Mouse (Mus musculus): ENCODE data around the gene Smarca2. TPM values are rescaled to one million over a fixed set of nuclear protein-coding genes. Genes with fewer than 3 reads are reported as not detected.

Gene Smarca2
- total RNA-seq, 2 experiments from 2014 or later, result 280 to 296 TPM

DNA sequence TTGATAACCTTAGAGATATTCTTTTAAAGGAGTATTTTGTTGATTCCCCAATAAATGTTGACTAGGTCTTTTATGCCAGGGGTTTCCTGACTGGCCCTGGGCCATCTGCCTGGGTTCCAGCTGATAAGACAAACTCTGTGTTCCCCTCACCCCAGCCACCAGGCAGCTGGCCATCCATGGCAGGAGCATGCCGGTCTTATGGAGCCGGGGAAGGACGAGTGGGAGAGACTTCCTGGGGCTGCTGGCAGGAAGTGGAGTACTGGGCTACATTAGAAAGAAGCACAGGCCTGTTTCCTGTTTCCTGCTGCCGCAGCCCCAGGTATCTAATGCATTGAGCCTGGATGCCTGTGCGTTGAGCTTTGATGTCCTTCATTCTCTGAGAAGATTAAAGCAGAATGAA, 102.1 kb downstream of the Smarca2 start:
- Histone ChIP-seq H3K4me3 (no peak overlapping the region), H3K27ac (no peak overlapping the region)
- intact Hi-C loops (cut with DNase I), result no loop called here
- TF ChIP-seq CTCF (IDR thresholded peaks at IDR 0.05), result no peak
- DNase-seq (ENCODE audit: extremely low spot score in 1 of 2, low spot score in 2 of 2), result no peak

DNA sequence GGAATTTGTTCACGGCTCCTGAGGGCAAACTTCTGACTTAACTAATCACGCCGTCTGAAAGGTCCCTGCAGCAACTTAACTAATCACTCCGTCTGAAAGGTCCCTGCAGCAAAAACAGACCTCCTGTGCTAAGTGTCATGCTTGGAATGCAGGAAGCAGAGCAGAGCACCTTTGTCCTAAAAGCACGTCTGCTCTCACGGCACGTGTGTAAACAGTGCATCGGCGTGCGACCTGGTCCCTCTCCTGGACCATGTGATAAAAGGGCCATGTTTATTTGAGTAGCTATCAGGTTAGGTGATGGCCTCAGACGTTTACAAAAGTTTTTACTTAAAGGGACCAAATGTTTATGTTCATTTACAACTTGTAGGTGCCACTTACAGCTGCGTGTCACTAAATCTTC, 104.2 kb downstream of the Smarca2 start:
- intact Hi-C loops (cut with DNase I), result no loop called here
- Histone ChIP-seq H3K27ac (no peak overlapping the region), H3K4me3 (no peak overlapping the region)
- TF ChIP-seq CTCF (IDR thresholded peaks at IDR 0.05), result no peak
- no peak for DNase-seq (ENCODE audit: extremely low spot score in 1 of 2, low spot score in 2 of 2)

DNA sequence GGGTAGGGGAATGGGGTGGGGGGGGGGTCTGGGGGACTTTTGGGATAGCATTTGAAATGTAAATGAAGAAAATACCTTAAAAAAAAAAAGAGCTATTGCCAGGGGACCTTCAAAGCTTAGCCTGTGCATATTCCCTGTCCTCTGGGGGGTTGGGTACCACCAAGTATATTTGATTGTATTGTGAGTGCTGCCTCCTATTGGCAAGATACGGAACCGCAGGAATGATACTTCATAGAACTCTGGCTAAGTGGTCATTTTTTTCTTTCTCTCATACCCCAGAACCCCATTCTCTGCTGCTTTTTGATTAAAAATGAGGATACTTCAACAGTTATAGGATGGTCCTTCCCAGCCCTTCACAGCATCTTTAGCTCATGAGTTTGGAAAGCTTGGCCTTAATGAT, 106.4 kb downstream of the Smarca2 start:
- no peak overlapping the region for H3K4me3 ChIP-seq
- peak; percentile 53 for TF ChIP-seq CTCF (IDR thresholded peaks at IDR 0.05)
- no peak for DNase-seq (ENCODE audit: extremely low spot score in 1 of 2, low spot score in 2 of 2)
- intact Hi-C loops (cut with DNase I), result no loop called here
- H3K27ac ChIP-seq, result no peak overlapping the region

DNA sequence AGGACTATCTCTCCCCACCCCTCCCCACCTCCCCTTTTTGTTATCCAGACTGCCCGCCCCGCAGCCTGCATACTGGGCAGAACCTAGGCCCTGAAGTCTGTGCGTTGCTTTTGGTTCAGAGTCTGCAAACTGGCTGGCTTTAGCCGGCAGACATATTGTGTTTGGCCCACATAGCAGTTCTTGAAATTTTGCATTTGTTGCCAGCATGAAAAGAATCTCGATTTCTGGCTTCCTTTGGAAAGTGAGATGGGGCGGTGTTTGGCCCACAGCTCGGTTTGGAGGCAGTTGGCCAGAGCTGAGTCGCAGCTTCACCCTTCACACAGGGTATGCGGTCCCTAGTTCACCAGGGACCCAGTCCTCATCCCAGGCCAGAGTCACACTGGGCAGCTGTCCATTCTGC, 111.4 kb downstream of the Smarca2 start:
- TF ChIP-seq CTCF (IDR thresholded peaks at IDR 0.05), result no peak
- intact Hi-C loops (cut with DNase I), result no loop called here
- H3K4me3 ChIP-seq, result no peak overlapping the region
- DNase-seq (ENCODE audit: extremely low spot score in 1 of 2, low spot score in 2 of 2), result no peak
- peak overlapping the region; percentile 50 for H3K27ac ChIP-seq

DNA sequence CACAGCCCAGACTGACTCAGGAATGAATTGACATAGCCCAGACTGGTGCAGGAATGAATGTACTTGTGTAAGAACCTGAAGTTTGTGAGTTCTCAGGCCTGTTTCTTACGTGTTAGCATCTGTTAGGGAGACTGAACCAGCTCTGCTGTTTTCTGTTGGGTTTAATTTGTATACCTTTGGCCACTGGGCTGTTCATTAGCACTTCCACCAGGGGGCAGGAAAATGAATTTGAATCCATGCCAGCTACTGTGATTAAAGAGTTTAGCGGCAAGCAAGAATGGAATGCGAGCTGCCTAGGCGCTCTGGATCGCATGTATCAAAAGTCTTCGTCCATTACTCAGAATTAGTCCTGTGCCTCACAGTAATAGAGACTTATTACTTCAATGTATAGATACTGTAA, 113.4 kb downstream of the Smarca2 start:
- Histone ChIP-seq H3K4me3 (no peak overlapping the region), H3K27ac (no peak overlapping the region)
- peak in 1 of 2 experiments; percentile 45 for DNase-seq (ENCODE audit: extremely low spot score in 1 of 2, low spot score in 2 of 2)
- TF ChIP-seq CTCF (IDR thresholded peaks at IDR 0.05), result peak; percentile 72
- intact Hi-C loops (cut with DNase I), result no loop called here

DNA sequence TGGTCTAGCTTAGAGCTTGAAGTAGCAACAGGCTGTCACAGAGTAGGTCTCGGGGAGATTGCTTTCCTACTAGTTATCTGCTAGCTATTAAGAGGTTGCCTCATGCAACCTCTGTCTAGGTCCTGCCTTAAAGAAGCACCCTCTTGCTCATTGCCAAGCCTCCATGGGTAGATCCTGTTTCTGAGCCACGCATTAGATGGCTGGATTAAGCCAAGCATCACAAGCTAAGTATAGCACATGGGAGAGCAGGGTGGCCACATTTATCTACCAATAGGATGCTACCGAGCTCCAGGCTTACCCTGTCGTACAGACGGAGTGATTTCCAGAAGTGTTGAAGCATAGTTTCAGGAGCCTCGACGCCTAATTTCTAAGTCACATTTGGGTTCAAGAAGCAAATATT, 114.3 kb downstream of the Smarca2 start:
- TF ChIP-seq CTCF (IDR thresholded peaks at IDR 0.05), result no peak
- no peak overlapping the region for H3K4me3 ChIP-seq
- no peak for DNase-seq (ENCODE audit: extremely low spot score in 1 of 2, low spot score in 2 of 2)
- H3K27ac ChIP-seq, result no peak overlapping the region
- intact Hi-C loops (cut with DNase I), result no loop called here

DNA sequence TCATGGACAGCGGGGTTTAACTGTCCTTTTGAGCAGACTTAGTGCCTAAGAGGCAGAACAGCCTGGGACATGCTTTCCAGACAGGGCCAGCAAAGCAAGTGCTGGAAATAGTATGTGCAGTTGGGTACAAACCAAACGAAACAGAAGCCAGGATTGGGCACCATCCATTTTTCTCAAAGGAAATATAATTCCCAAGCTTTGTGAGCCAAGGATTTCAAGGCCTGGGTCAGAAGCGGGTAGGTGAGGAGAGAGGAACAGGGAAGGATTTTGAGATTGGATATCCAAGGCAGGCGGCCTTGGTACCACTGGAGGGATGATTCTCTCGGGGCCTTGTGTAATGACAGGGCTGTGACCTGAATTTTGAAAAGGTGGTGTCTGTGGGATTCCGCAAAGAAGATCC, 116.9 kb downstream of the Smarca2 start:
- intact Hi-C loops (cut with DNase I), result no loop called here
- TF ChIP-seq CTCF (IDR thresholded peaks at IDR 0.05), result no peak
- Histone ChIP-seq H3K4me3 (no peak overlapping the region), H3K27ac (peak overlapping the region; percentile 15; the same call in 1 of the 2 replicates)
- no peak for DNase-seq (ENCODE audit: extremely low spot score in 1 of 2, low spot score in 2 of 2)

DNA sequence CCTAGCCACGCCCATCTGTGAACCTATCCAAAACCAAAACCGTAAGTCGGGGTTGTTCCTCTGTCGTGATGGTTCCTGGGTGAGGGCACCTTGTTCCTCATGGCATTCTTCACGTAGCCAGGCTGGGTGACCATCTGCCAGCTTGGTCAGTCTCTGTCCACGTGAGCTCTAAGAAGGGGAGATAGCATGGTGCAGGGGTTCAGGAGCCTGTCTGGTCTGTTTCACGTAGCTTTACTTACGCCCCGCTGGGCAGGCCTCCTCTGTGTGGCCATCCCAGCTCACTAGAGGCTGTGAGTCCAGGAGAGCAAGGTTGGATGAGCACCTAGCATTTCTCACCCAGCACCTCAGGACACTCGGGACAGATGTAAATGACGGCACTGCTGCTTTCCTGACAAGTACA, 119.0 kb downstream of the Smarca2 start:
- DNase-seq (ENCODE audit: extremely low spot score in 1 of 2, low spot score in 2 of 2), result no peak
- H3K27ac ChIP-seq, result no peak overlapping the region
- no peak for TF ChIP-seq CTCF (IDR thresholded peaks at IDR 0.05)
- intact Hi-C loops (cut with DNase I), result no loop called here
- H3K4me3 ChIP-seq, result no peak overlapping the region

DNA sequence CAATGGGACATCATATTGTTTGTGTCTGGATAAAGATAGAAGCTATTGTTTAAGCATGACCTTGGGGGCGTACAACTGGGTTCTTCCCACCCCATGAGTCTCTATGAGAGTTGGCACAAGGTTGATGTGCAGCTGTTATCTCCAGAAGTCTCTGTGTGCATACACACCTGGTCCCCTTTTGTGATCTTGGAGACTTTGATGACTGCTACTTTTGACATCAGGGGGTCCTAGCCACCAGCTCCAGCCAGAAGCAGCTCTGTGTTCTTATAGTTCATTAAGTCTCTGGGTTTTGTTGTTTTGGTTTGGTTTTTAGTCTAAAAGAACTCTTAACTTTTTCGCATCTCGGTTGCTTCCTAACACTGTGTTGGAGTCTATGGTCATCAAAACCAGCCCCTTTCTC, 119.8 kb downstream of the Smarca2 start:
- DNase-seq (ENCODE audit: extremely low spot score in 1 of 2, low spot score in 2 of 2), result no peak
- H3K27ac ChIP-seq, result no peak overlapping the region
- intact Hi-C loops (cut with DNase I), result no loop called here
- H3K4me3 ChIP-seq, result no peak overlapping the region
- TF ChIP-seq CTCF (IDR thresholded peaks at IDR 0.05), result no peak

DNA sequence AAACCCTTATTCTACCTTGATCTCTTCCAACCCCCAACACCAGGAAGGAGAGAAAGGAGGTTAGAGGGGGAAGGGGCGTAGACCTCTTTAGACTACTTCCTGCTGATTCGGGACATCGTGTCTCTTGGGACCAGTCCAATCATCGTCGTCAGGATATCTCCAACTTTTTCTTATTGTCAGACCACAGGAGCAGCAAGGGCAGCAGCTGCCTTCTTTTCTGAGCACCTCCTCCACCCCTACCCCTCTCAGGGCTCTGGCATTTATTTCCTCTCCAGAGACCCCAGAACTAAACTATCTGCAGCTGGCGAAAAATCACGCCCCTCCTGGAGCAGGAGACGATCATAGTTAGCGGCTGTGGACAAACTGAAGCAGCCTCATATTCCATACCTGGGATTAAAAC, 122.9 kb downstream of the Smarca2 start:
- H3K27ac ChIP-seq, result no peak overlapping the region
- DNase-seq (ENCODE audit: extremely low spot score in 1 of 2, low spot score in 2 of 2), result no peak
- TF ChIP-seq CTCF (IDR thresholded peaks at IDR 0.05), result no peak
- intact Hi-C loops (cut with DNase I), result no loop called here
- H3K4me3 ChIP-seq, result no peak overlapping the region

DNA sequence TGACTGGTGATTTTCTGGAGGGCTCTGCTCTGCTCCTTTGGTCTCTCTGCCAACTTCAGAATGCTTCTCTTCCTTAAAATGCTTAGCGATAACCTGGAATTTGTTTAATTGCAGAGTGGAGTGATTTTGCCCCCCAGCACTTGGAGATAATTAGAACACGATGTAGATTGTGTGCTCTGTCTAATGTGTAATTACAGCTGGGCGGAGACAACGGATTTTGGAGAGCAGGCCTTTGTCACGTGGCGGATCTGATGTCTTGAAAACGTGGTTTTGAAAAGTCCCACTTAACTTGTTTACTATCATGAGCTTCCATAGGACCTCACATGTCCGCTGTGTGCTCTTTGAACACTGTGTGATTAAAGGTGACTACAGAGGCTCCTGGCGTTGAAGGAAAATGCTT, 125.6 kb downstream of the Smarca2 start:
- H3K27ac ChIP-seq, result 0 out of 2 replicates have a peak overlapping the region, but pooled peaks have one; percentile 3

DNA sequence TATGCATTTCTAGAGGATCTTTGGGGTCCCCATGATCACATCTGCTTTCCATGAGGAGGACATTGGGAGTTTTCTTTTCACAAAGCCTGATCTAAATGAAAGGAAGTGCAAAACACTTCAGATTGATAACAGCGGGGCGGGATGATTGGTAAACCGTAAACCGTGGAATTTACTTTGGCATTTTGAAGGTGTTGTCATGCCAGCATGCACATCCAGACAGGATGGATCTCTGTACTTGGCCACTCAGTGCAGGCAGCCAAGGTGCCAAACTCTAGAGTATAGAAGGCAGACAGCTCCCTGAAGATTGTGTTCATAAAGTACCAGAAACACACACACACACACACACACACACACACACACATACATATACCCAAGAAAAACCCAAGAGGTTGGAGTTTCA, 126.3 kb downstream of the Smarca2 start:
- Histone ChIP-seq H3K4me3 (no peak overlapping the region), H3K27ac (no peak overlapping the region)
- DNase-seq (ENCODE audit: extremely low spot score in 1 of 2, low spot score in 2 of 2), result no peak
- no peak for TF ChIP-seq CTCF (IDR thresholded peaks at IDR 0.05)
- intact Hi-C loops (cut with DNase I), result loop anchor here (5.0 kb wide), 2 partner anchors 101 to 696 kb away; partner anchors contain the start of gene Pum3

More for the DNA sequence above, 125.6 kb downstream of the Smarca2 start:
- no peak overlapping the region for H3K4me3 ChIP-seq
- intact Hi-C loops (cut with DNase I), result loop anchor here (5.0 kb wide), 2 partner anchors 102 to 697 kb away; partner anchors contain the start of gene Pum3
- TF ChIP-seq CTCF (IDR thresholded peaks at IDR 0.05), result no peak
- DNase-seq (ENCODE audit: extremely low spot score in 1 of 2, low spot score in 2 of 2), result no peak

DNA sequence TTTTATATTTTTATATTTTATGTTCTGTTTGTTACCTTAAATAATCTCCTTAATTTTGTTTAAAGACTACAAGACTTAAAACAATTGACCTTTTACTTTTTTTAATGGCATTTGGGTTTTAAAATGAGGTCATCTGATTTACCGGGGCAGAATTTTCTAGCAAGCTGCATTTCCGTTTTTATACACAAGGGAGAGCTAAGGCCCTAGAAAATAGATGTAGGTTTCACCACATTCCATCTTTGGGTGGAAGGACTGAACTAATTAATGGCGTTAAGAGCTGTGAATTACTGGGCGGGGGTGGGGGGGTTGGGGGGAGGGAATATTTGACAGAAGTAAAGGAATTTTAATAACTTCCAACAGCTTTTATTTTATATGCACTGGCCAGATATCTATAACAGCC, 127.0 kb downstream of the Smarca2 start:
- TF ChIP-seq CTCF (IDR thresholded peaks at IDR 0.05), result peak; percentile 63
- H3K4me3 ChIP-seq, result no peak overlapping the region
- intact Hi-C loops (cut with DNase I), result loop anchor here (5.0 kb wide), 2 partner anchors 100 to 695 kb away; partner anchors contain the start of gene Pum3
- no peak for DNase-seq (ENCODE audit: extremely low spot score in 1 of 2, low spot score in 2 of 2)
- H3K27ac ChIP-seq, result peak overlapping the region; percentile 46; the same call in 1 of the 2 replicates
